Mouse (Mus musculus): ENCODE data around the gene Btbd2.
"Not testable (repeated sequence)": the region's sequence is repeated elsewhere in the genome, so short reads cannot be mapped to it uniquely, and the experiment has no call there.

Btbd2 gene

GRCm38 (mm10) chr10:80606737-80607350, 50.0 kb downstream of the Btbd2 start:
- no peak for DNase-seq (ENCODE audit: low read depth, low spot score)

- DNase-seq (ENCODE audit: low read depth, low spot score), result no peak
These were observed 50.6 kb downstream of the Btbd2 start for GRCm38 (mm10) chr10:80606306-80606705.

- DNase-seq (ENCODE audit: low read depth, low spot score), result not testable (repeated sequence)
These were observed 51.1 kb downstream of the Btbd2 start, which contains the start of gene Gm49322 for GRCm38 (mm10) chr10:80605721-80606120. Gene Gm49322 (plus strand): TSS chr10:80606021.

GRCm38 (mm10) chr10:80604988-80605387, 51.9 kb downstream of the Btbd2 start:
- no peak for DNase-seq (ENCODE audit: low read depth, low spot score)

DNA sequence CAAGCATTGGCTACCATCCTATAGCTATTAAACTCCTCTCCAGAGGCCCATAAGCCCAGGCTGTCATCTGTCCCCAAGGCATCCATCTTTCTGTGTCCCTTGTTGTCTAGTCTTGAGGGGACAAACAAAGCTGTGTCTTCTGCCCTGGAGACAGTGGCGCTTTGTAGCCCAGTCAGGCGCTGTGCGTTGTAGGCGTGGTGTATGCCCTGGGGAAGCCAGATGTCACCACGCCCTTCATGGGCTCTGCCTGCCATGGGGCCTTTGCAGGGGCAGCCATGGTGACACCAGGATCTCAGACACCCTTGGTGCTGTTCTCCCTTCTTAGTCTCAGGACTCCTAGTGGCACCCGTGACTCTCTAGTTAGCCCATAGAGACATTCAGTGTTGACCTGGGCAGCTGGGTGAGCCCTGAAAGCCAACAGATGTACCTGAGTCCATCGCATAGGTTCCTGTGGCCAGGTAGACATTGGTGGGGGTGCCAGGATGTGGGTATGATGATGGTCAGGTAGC, 52.8 kb downstream of the Btbd2 start:
- DNase-seq (ENCODE audit: low read depth, low spot score), result no peak

GRCm38 (mm10) chr10:80603364-80603763, 53.5 kb downstream of the Btbd2 start:
- no peak for DNase-seq (ENCODE audit: low read depth, low spot score)

DNA sequence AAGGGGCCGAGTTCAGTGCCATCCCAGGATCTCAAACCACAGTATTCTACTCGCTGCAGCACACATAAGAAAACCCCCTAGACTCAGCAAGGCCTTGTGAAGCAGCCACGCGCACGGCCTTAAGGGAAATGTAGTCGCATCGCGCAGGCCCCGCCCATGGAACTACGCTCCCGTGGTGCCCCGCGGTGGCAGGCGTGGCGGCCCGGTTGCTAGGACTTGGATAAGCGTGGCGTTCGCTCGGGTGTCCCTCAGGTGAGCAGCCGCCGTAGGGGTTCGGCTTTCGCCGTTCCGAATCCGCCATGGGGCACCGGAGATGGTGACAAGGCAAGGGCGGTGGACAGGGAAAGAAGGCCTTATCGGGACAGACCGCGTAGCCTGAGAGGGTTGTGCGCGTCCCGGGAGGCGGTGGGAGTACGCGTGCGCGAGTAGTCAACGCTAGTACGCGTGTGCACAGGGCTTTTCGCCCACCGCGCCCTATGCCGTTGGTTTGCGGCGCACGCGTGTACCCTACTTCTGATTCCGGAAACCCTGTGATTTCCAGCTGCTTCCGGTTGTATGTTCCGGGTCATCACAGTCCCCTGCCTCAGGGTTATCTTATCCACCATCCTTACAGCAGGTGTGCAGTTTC, 54.1 kb downstream of the Btbd2 start, which contains the start of the genes Scamp4 and Adat3:
Gene Scamp4 (plus strand): TSS at position 175 of the 628 bp plus-strand sequence.
Gene Adat3 (plus strand): TSS at position 183 of the 628 bp plus-strand sequence.
- peak; percentile 89 for DNase-seq (ENCODE audit: low read depth, low spot score)

DNA sequence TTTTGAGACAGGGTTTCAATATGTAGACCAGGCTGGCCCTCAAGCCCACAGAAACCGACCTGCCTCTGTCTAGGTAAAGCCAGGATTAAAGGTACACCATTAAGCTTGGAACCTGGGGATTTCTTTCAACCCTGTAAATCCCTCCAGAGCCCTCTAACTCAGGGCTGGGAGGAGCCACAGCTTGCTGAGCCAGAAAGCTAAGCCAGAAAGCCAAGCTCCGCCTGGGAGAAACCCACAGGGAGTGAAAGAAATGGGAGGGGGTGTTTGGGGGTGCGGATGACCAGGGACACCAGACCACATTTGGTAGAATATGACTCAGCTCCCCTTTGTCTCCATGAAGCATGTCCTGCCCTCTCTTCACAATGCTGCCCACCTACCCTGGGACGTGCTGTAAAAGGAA, 60.6 kb downstream of the Btbd2 start:
- DNase-seq (ENCODE audit: low read depth, low spot score), result no peak
